Mouse (Mus musculus) midbrain, postnatal 0 days (tissue): ENCODE measurements around the gene Olfr1008. TPM values are rescaled to one million over a fixed set of nuclear protein-coding genes. Genes with fewer than 3 reads are reported as not detected.
A peak's percentile ranks its signal among the peaks of the same experiment; 100 is the strongest.

Experiments
- ATAC-seq: fragments of 200-750 bp; cut with Nextera tagmentation; 2 replicates; pipeline ENCODE4 v1.8.0; 2017; ENCODE audit warnings: moderate number of reproducible peaks, mild to moderate bottlenecking, moderate TSS enrichment, moderate library complexity; ENCODE audit not compliant: low FRiP score
- DNase-seq: peaks from one replicate; pipeline ENCODE4 v3.0.0-alpha.2; 2015; ENCODE audit warnings: low spot score
- H3K27ac ChIP-seq: fragments of 300-500 bp; sonication (generic); 2 replicates; pipeline ENCODE4 v1.5.1; 2014; ENCODE audit warnings: low read depth, mild to moderate bottlenecking, low read length, mixed read lengths
- H3K27me3 ChIP-seq: fragments of 300-500 bp; sonication (generic); 2 replicates; pipeline ENCODE4 v1.6.1; 2014; ENCODE audit warnings: low read length, control low read depth, mixed read lengths; ENCODE audit not compliant: insufficient read depth
- H3K36me3 ChIP-seq: fragments of 300-500 bp; sonication (generic); 2 replicates; pipeline ENCODE4 v1.6.1; 2014; ENCODE audit warnings: low read length, control low read depth, mixed read lengths; ENCODE audit not compliant: insufficient read depth
- H3K4me1 ChIP-seq: fragments of 300-500 bp; sonication (generic); 2 replicates; pipeline ENCODE4 v1.6.1; 2014; ENCODE audit warnings: mild to moderate bottlenecking, control low read depth, antibody characterized with exemption, low read length, mixed read lengths; ENCODE audit not compliant: insufficient read depth
- H3K4me2 ChIP-seq: fragments of 300-500 bp; sonication (generic); 2 replicates; pipeline ENCODE4 v1.6.1; 2014; ENCODE audit warnings: low read depth, mild to moderate bottlenecking, low read length, mixed read lengths; ENCODE audit not compliant: poor library complexity, severe bottlenecking
- H3K4me3 ChIP-seq: fragments of 300-500 bp; sonication (generic); 2 replicates; pipeline ENCODE4 v1.5.1; 2014; ENCODE audit warnings: low read depth, mild to moderate bottlenecking, low read length, moderate library complexity
- H3K9ac ChIP-seq: fragments of 300-500 bp; sonication (generic); replicated peaks from 2 replicates; pipeline ENCODE4 v1.6.1; 2014; ENCODE audit warnings: mild to moderate bottlenecking, low read length, moderate library complexity, mixed read lengths; ENCODE audit not compliant: poor library complexity, severe bottlenecking
- H3K9me3 ChIP-seq: fragments of 300-500 bp; sonication (generic); 2 replicates; pipeline ENCODE4 v1.6.1; 2016; ENCODE audit warnings: low read length, control low read depth
- CTCF ChIP-seq: IDR thresholded peaks from 2 replicates; pipeline ENCODE4 v1.5.1; 2016; ENCODE audit warnings: antibody characterized with exemption, mild to moderate bottlenecking
- WGBS: fragments of 180-500 bp; shearing (Covaris S2); extraction: QIAGEN DNeasy Blood & Tissue Kit; methylation state at CpG from one replicate; pipeline ENCODE4 v1.1.7; 2014; 5-methylcytosine and 5-hydroxymethylcytosine counted together
- polyA plus RNA-seq: library from polyadenylated mRNA; unstranded; fragments of >200 nt; fragmentation: Nextera tagmentation; extraction: Ambion mirVana; gene quantifications from 2 replicates; pipeline ENCODE4 v1.2.1, GENCODE M21; 2015
- total RNA-seq: library from RNA; depleted of rRNA; stranded (reverse); fragments of >200 nt; gene quantifications from 2 replicates; pipeline ENCODE4 v1.2.3, GENCODE M21; 2014; rRNA removed

Olfr1008 gene
- total and polyA plus RNA-seq, 2 experiments from 2014 or later: not detected

- Histone ChIP-seq H3K4me1 (no peaks in the 10 kb centered on the region), H3K36me3 (no peaks in the 10 kb centered on the region), H3K27me3 (no peaks in the 10 kb centered on the region), H3K4me2 (no peak within 1 kb of the TSS), H3K4me3 (no peak within 1 kb of the TSS), H3K9me3 (no peaks in the 10 kb centered on the region), H3K27ac (no peak within 1 kb of the TSS), H3K9ac (no peak within 1 kb of the TSS)
- WGBS: 90% methylated on average over 1 of the region's 1 CpGs
- ATAC-seq (no peak), DNase-seq (no peak)
- no peak for TF ChIP-seq CTCF
Observed at GRCm38 (mm10) chr2:85715119-85715518, 25.9 kb downstream of the Olfr1008 start, which contains the start of gene Olfr1009. Gene Olfr1009 (plus strand): TSS chr2:85715419.

GRCm38 (mm10) chr2:85725793-85726192 is 36.6 kb downstream of the Olfr1008 start:
- 7% methylated on average over 3 of the region's 3 CpGs for WGBS
- ATAC-seq: peak; percentile 75; the same call in 1 of the 2 replicates
- TF ChIP-seq CTCF: peak; percentile 91

More at GRCm38 (mm10) chr2:85725793-85726192, 36.6 kb downstream of the Olfr1008 start:
- no peak overlapping the region for H3K4me2 ChIP-seq
- DNase-seq: peak; percentile 78
- no peaks in the 10 kb centered on the region for H3K36me3 ChIP-seq
- no peak overlapping the region for H3K9ac ChIP-seq
- no peaks in the 10 kb centered on the region for H3K4me1 ChIP-seq
- H3K27me3 ChIP-seq: no peaks in the 10 kb centered on the region
- H3K27ac ChIP-seq: no peak overlapping the region
- no peak overlapping the region for H3K4me3 ChIP-seq
- no peaks in the 10 kb centered on the region for H3K9me3 ChIP-seq

Other genes with a start within 250 kb of the Olfr1008 start
- gene Olfr995, start 245.8 kb upstream of the Olfr1008 start, total RNA-seq: not detected in 2 replicates
- gene Olfr995, start 245.8 kb upstream of the Olfr1008 start, polyA plus RNA-seq: not detected in 2 replicates
- 0.05 and 0.24 TPM in 2 replicates for gene 4833423E24Rik, start 170.4 kb upstream of the Olfr1008 start, total RNA-seq
- gene 4833423E24Rik, start 170.4 kb upstream of the Olfr1008 start, polyA plus RNA-seq: 0.41 and 0.56 TPM in 2 replicates
- not detected in 2 replicates for gene Olfr996, start 110.2 kb upstream of the Olfr1008 start, total RNA-seq
- gene Olfr996, start 110.2 kb upstream of the Olfr1008 start, polyA plus RNA-seq: not detected in 2 replicates
- gene Olfr998, start 100.5 kb upstream of the Olfr1008 start, total RNA-seq: not detected in 2 replicates
- not detected in 2 replicates for gene Olfr998, start 100.5 kb upstream of the Olfr1008 start, polyA plus RNA-seq
- gene Olfr1000, start 77.5 kb upstream of the Olfr1008 start, total RNA-seq: not detected in 2 replicates
- gene Olfr1000, start 77.5 kb upstream of the Olfr1008 start, polyA plus RNA-seq: not detected in 2 replicates
- gene Olfr1002, start 38.7 kb upstream of the Olfr1008 start, total RNA-seq: not detected in 2 replicates
- gene Olfr1002, start 38.7 kb upstream of the Olfr1008 start, polyA plus RNA-seq: not detected in 2 replicates
- not detected in 2 replicates for gene Olfr154, start 25.0 kb upstream of the Olfr1008 start, total RNA-seq
- gene Olfr154, start 25.0 kb upstream of the Olfr1008 start, polyA plus RNA-seq: not detected in 2 replicates
- not detected in 2 replicates for gene Olfr1006, start 10.7 kb upstream of the Olfr1008 start, total RNA-seq
- not detected in 2 replicates for gene Olfr1006, start 10.7 kb upstream of the Olfr1008 start, polyA plus RNA-seq
- gene Olfr1009, start 26.0 kb downstream of the Olfr1008 start, total RNA-seq: not detected in 2 replicates
- gene Olfr1009, start 26.0 kb downstream of the Olfr1008 start, polyA plus RNA-seq: not detected in 2 replicates
- not detected in 2 replicates for gene Olfr1012, start 73.3 kb downstream of the Olfr1008 start, total RNA-seq
- gene Olfr1012, start 73.3 kb downstream of the Olfr1008 start, polyA plus RNA-seq: not detected in 2 replicates
- not detected in 2 replicates for gene Olfr1013, start 77.7 kb downstream of the Olfr1008 start, total RNA-seq
- gene Olfr1013, start 77.7 kb downstream of the Olfr1008 start, polyA plus RNA-seq: not detected in 2 replicates
- gene Olfr1014, start 83.3 kb downstream of the Olfr1008 start, total RNA-seq: not detected in 2 replicates
- not detected in 2 replicates for gene Olfr1014, start 83.3 kb downstream of the Olfr1008 start, polyA plus RNA-seq
- gene Olfr1015, start 92.6 kb downstream of the Olfr1008 start, total RNA-seq: not detected in 2 replicates
- not detected in 2 replicates for gene Olfr1015, start 92.6 kb downstream of the Olfr1008 start, polyA plus RNA-seq
- gene Olfr1016, start 113.1 kb downstream of the Olfr1008 start, total RNA-seq: not detected in 2 replicates
- gene Olfr1016, start 113.1 kb downstream of the Olfr1008 start, polyA plus RNA-seq: not detected in 2 replicates
- gene Olfr1018, start 129.0 kb downstream of the Olfr1008 start, total RNA-seq: not detected in 2 replicates
- not detected in 2 replicates for gene Olfr1018, start 129.0 kb downstream of the Olfr1008 start, polyA plus RNA-seq
- gene Olfr1019, start 156.1 kb downstream of the Olfr1008 start, total RNA-seq: 0.93 TPM in 1 of 2 replicates, not detected in the other
- gene Olfr1019, start 156.1 kb downstream of the Olfr1008 start, polyA plus RNA-seq: not detected in 2 replicates
- gene Olfr1020, start 157.6 kb downstream of the Olfr1008 start, total RNA-seq: not detected in 2 replicates
- gene Olfr1020, start 157.6 kb downstream of the Olfr1008 start, polyA plus RNA-seq: not detected in 2 replicates
- gene Olfr1022, start 179.2 kb downstream of the Olfr1008 start, total RNA-seq: not detected in 2 replicates
- not detected in 2 replicates for gene Olfr1022, start 179.2 kb downstream of the Olfr1008 start, polyA plus RNA-seq
- 0.05 TPM in 1 of 2 replicates, not detected in the other for gene Olfr1023, start 196.2 kb downstream of the Olfr1008 start, total RNA-seq
- not detected in 2 replicates for gene Olfr1023, start 196.2 kb downstream of the Olfr1008 start, polyA plus RNA-seq
- gene Olfr1024, start 215.6 kb downstream of the Olfr1008 start, total RNA-seq: not detected in 2 replicates
- gene Olfr1024, start 215.6 kb downstream of the Olfr1008 start, polyA plus RNA-seq: not detected in 2 replicates
- gene Olfr1025-ps1, start 225.8 kb downstream of the Olfr1008 start, total RNA-seq: not detected in 2 replicates
- 0.11 TPM in 1 of 2 replicates, not detected in the other for gene Olfr1025-ps1, start 225.8 kb downstream of the Olfr1008 start, polyA plus RNA-seq
- gene Olfr1026, start 232.1 kb downstream of the Olfr1008 start, total RNA-seq: not detected in 2 replicates
- gene Olfr1026, start 232.1 kb downstream of the Olfr1008 start, polyA plus RNA-seq: not detected in 2 replicates